Mouse (Mus musculus): ENCODE data around the gene P2rx7. TPM values are rescaled to one million over a fixed set of nuclear protein-coding genes. Genes with fewer than 3 reads are reported as not detected.

The P2rx7 gene
- polyA plus RNA-seq, 1 experiment from 2014 or later: 2.4 TPM

GRCm38 (mm10) chr5:122726595-122726994 is 82.9 kb downstream of the P2rx7 start:
- 72% methylated on average over 5 of the region's 5 CpGs for WGBS
- Histone ChIP-seq H3K4me2 (ENCODE audit: low read length) (no peak overlapping the region), H3K9ac (replicated peaks; ENCODE audit: low read depth, low read length) (no peak overlapping the region), H3K9me3 (ENCODE audit: control insufficient read depth, low read length) (no peaks in the 10 kb centered on the region), H3K27me3 (replicated peaks; ENCODE audit: control insufficient read depth, insufficient read depth, low read length) (no peaks in the 10 kb centered on the region), H3K4me3 (replicated peaks; ENCODE audit: low read length) (no peak overlapping the region), H3K4me1 (replicated peaks; ENCODE audit: control insufficient read depth, insufficient read depth, low read length) (no peaks in the 10 kb centered on the region), H3K36me3 (ENCODE audit: control insufficient read depth, insufficient read depth) (no peaks in the 10 kb centered on the region), H3K27ac (ENCODE audit: low read length) (no peak overlapping the region)
- ATAC-seq: no peak

- WGBS: 91% methylated on average over 7 of the region's 7 CpGs
- Histone ChIP-seq H3K9me3 (ENCODE audit: control insufficient read depth, low read length) (no peaks in the 10 kb centered on the region), H3K4me1 (replicated peaks; ENCODE audit: control insufficient read depth, insufficient read depth, low read length) (no peaks in the 10 kb centered on the region), H3K4me3 (replicated peaks; ENCODE audit: low read length) (no peak overlapping the region), H3K27ac (ENCODE audit: low read length) (no peak overlapping the region), H3K9ac (replicated peaks; ENCODE audit: low read depth, low read length) (no peak overlapping the region), H3K4me2 (ENCODE audit: low read length) (no peak overlapping the region), H3K36me3 (ENCODE audit: control insufficient read depth, insufficient read depth) (no peaks in the 10 kb centered on the region), H3K27me3 (replicated peaks; ENCODE audit: control insufficient read depth, insufficient read depth, low read length) (no peaks in the 10 kb centered on the region)
- ATAC-seq: no peak
Measured at GRCm38 (mm10) chr5:122727096-122727495, 83.4 kb downstream of the P2rx7 start.

GRCm38 (mm10) chr5:122730776-122731175 is 87.1 kb downstream of the P2rx7 start:
- no peak for ATAC-seq
- Histone ChIP-seq H3K4me3 (replicated peaks; ENCODE audit: low read length) (no peak overlapping the region), H3K27me3 (replicated peaks; ENCODE audit: control insufficient read depth, insufficient read depth, low read length) (no peaks in the 10 kb centered on the region), H3K4me2 (ENCODE audit: low read length) (no peak overlapping the region), H3K9me3 (ENCODE audit: control insufficient read depth, low read length) (no peaks in the 10 kb centered on the region), H3K9ac (replicated peaks; ENCODE audit: low read depth, low read length) (no peak overlapping the region), H3K36me3 (ENCODE audit: control insufficient read depth, insufficient read depth) (0 out of 2 replicates have a peak, but pooled peaks cover 2% of the 10 kb centered on the region), H3K4me1 (replicated peaks; ENCODE audit: control insufficient read depth, insufficient read depth, low read length) (no peaks in the 10 kb centered on the region), H3K27ac (ENCODE audit: low read length) (no peak overlapping the region)
- WGBS: 91% methylated on average over 10 of the region's 10 CpGs

GRCm38 (mm10) chr5:122731321-122731720 is 87.6 kb downstream of the P2rx7 start:
- Histone ChIP-seq H3K4me3 (replicated peaks; ENCODE audit: low read length) (no peak overlapping the region), H3K9ac (replicated peaks; ENCODE audit: low read depth, low read length) (no peak overlapping the region), H3K27ac (ENCODE audit: low read length) (no peak overlapping the region), H3K4me2 (ENCODE audit: low read length) (no peak overlapping the region), H3K4me1 (replicated peaks; ENCODE audit: control insufficient read depth, insufficient read depth, low read length) (no peaks in the 10 kb centered on the region), H3K9me3 (ENCODE audit: control insufficient read depth, low read length) (no peaks in the 10 kb centered on the region), H3K27me3 (replicated peaks; ENCODE audit: control insufficient read depth, insufficient read depth, low read length) (no peaks in the 10 kb centered on the region), H3K36me3 (ENCODE audit: control insufficient read depth, insufficient read depth) (0 out of 2 replicates have a peak, but pooled peaks cover 2% of the 10 kb centered on the region)
- 68% methylated on average over 8 of the region's 8 CpGs for whole genome bisulfite sequencing
- no peak for ATAC-seq

GRCm38 (mm10) chr5:122731991-122732673 is 88.4 kb downstream of the P2rx7 start:
- Histone ChIP-seq H3K4me1 (replicated peaks; ENCODE audit: control insufficient read depth, insufficient read depth, low read length) (no peaks in the 10 kb centered on the region), H3K9ac (replicated peaks; ENCODE audit: low read depth, low read length) (no peak overlapping the region), H3K4me3 (replicated peaks; ENCODE audit: low read length) (no peak overlapping the region), H3K4me2 (ENCODE audit: low read length) (no peak overlapping the region), H3K27me3 (replicated peaks; ENCODE audit: control insufficient read depth, insufficient read depth, low read length) (no peaks in the 10 kb centered on the region), H3K9me3 (ENCODE audit: control insufficient read depth, low read length) (no peaks in the 10 kb centered on the region), H3K36me3 (ENCODE audit: control insufficient read depth, insufficient read depth) (0 out of 2 replicates have a peak, but pooled peaks cover 2% of the 10 kb centered on the region), H3K27ac (ENCODE audit: low read length) (no peak overlapping the region)
- WGBS: 77% methylated on average over 15 of the region's 15 CpGs
- no peak for ATAC-seq

- Histone ChIP-seq H3K4me3 (replicated peaks; ENCODE audit: low read length) (no peak overlapping the region), H3K9me3 (ENCODE audit: control insufficient read depth, low read length) (no peaks in the 10 kb centered on the region), H3K27ac (ENCODE audit: low read length) (no peak overlapping the region), H3K4me2 (ENCODE audit: low read length) (no peak overlapping the region), H3K9ac (replicated peaks; ENCODE audit: low read depth, low read length) (no peak overlapping the region), H3K36me3 (ENCODE audit: control insufficient read depth, insufficient read depth) (0 out of 2 replicates have a peak, but pooled peaks cover 2% of the 10 kb centered on the region), H3K27me3 (replicated peaks; ENCODE audit: control insufficient read depth, insufficient read depth, low read length) (no peaks in the 10 kb centered on the region), H3K4me1 (replicated peaks; ENCODE audit: control insufficient read depth, insufficient read depth, low read length) (no peaks in the 10 kb centered on the region)
- no peak for ATAC-seq
- 70% methylated on average over 17 of the region's 17 CpGs for WGBS
Measured at GRCm38 (mm10) chr5:122733881-122734280, 90.2 kb downstream of the P2rx7 start.

GRCm38 (mm10) chr5:122735853-122736252 is 92.1 kb downstream of the P2rx7 start:
- no peaks in the 10 kb centered on the region for H3K9me3 ChIP-seq (ENCODE audit: control insufficient read depth, low read length)
- 0 out of 2 replicates have a peak, but pooled peaks cover 2% of the 10 kb centered on the region for H3K36me3 ChIP-seq (ENCODE audit: control insufficient read depth, insufficient read depth)
- no peak for ATAC-seq
- H3K4me3 ChIP-seq (replicated peaks; ENCODE audit: low read length): no peak overlapping the region
- no peak overlapping the region for H3K27ac ChIP-seq (ENCODE audit: low read length)
- no peak overlapping the region for H3K4me2 ChIP-seq (ENCODE audit: low read length)
- H3K27me3 ChIP-seq (replicated peaks; ENCODE audit: control insufficient read depth, insufficient read depth, low read length): no peaks in the 10 kb centered on the region
- no peak overlapping the region for H3K9ac ChIP-seq (replicated peaks; ENCODE audit: low read depth, low read length)
- H3K4me1 ChIP-seq (replicated peaks; ENCODE audit: control insufficient read depth, insufficient read depth, low read length): no peaks in the 10 kb centered on the region
- 91% methylated on average over 7 of the region's 7 CpGs for WGBS

GRCm38 (mm10) chr5:122736761-122737160 is 93.0 kb downstream of the P2rx7 start:
- ATAC-seq: no peak
- WGBS: 91% methylated on average over 15 of the region's 15 CpGs

More at GRCm38 (mm10) chr5:122736761-122737160, 93.0 kb downstream of the P2rx7 start:
- H3K4me3 ChIP-seq (replicated peaks; ENCODE audit: low read length): no peak overlapping the region
- H3K4me2 ChIP-seq (ENCODE audit: low read length): no peak overlapping the region
- no peak overlapping the region for H3K9ac ChIP-seq (replicated peaks; ENCODE audit: low read depth, low read length)
- H3K4me1 ChIP-seq (replicated peaks; ENCODE audit: control insufficient read depth, insufficient read depth, low read length): no peaks in the 10 kb centered on the region
- no peak overlapping the region for H3K27ac ChIP-seq (ENCODE audit: low read length)
- H3K9me3 ChIP-seq (ENCODE audit: control insufficient read depth, low read length): no peaks in the 10 kb centered on the region
- no peaks in the 10 kb centered on the region for H3K27me3 ChIP-seq (replicated peaks; ENCODE audit: control insufficient read depth, insufficient read depth, low read length)
- H3K36me3 ChIP-seq (ENCODE audit: control insufficient read depth, insufficient read depth): 0 out of 2 replicates have a peak, but pooled peaks cover 4% of the 10 kb centered on the region
